Mouse (Mus musculus): ENCODE data around the gene Ugt2b34. TPM values are rescaled to one million over a fixed set of nuclear protein-coding genes. Genes with fewer than 3 reads are reported as not detected.
"Not testable (repeated sequence)": the region's sequence is repeated elsewhere in the genome, so short reads cannot be mapped to it uniquely, and the experiment has no call there.

Ugt2b34 gene
- under 1 TPM in 1 of 2 experiments, not detected in 1; 0.15 TPM for total RNA-seq (2021)
- long read RNA-seq, experiment 1: 0 reads
- long read RNA-seq, experiment 2: 0 reads

DNA sequence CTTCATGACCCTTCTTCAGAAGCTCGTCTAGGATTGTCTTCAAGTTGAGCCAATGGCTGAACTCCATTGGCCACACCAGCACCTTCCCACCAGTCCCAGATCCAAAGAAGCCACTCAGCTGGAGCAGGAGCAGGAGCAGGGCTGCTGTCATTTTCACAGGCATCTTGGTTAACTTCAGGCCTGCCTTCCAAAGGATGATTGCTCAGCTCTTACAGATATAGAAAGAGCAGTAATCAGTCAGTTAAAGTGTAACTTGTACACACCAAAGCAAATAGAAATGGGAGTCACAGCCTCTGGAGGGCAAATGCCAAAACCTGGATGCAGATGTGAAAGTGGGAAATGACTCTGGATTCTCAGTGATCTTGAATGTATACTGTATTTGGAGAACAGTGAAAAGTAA, at the start of gene Ugt2b34:
Gene Ugt2b34 (minus strand): TSS at position 180 of the 400 bp plus-strand sequence.
- DNase-seq: no peak

DNA sequence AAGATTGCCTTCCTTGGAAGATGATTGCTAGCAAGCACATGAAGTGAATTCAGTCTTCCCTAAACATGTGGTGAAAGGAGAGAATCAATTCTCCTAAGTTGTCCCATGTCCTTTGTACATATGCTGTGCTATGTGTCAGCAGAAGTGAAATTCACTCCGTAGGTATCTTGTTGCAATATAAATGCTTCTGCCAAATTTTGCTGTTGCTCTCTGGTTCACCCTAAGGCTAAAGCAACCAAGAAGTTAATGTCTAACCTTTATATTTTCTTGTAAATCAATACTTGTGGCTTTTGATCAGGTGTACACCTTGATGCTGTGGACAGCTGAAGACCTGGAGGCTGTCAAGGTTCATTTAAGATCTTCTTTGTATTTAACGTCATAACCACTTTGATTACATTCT, 35.4 kb upstream of the Ugt2b34 start:
- no peak for DNase-seq

DNA sequence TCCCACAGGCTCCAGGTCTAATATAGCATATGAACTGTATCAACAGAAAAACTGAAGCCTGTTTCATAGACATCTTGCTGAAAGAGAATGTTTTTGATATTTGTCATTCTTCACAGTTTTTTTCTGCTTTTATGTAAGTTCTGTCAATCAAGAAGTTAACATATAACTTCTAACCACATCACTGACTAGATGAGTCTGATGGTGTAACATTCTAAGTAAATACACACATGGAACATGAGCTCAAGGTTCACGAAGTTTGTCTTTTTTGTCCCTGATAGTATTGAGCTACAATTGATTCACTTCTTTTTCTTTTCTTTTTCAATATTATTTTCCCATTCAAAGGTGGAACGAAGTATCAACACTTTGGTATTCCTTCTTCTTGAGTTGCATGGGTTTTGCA, 19.7 kb upstream of the Ugt2b34 start, which contains the start of gene Ugt2b1:
Gene Ugt2b1 (minus strand): TSS at position 105 of the 400 bp plus-strand sequence.
- no peak for DNase-seq

- DNase-seq: no peak
Observed at GRCm38 (mm10) chr5:86920661-86921233, 14.0 kb upstream of the Ugt2b34 start.

DNA sequence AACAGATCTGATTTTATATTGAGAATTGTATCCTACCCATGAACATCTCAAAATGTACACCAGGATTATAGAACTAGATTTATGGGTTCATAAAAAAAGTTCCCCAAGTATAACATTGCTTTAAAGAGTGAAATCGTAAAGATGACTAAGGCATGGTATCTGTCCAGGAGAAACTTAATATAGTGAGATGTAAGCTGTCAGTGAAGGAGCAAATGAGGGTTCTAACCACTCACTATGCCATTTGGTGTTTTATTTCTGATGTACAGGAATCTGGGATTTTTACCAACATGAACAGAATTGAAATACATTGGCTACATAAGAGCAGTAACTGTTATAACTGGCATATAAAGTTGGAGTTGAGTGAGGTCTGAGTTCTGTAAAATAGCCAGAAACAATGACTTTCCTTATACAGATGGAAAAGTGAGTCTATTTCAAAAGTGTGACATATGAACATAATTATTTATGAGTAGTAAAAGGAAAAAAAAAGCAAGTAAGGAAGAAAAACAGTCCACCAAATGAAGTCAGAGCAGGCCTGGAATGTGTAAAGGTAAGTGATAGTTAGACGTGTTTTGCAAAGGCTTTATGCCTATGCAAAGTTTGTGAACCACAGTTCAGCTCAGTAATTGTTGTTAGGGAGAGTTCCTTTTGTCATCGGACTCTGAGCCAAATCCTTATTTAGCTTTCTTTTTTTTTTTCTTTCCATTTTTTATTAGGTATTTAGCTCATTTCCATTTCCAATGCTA, 4.8 kb upstream of the Ugt2b34 start:
- DNase-seq: no peak

- no peak for DNase-seq
Observed at GRCm38 (mm10) chr5:86910770-86911169, 4.0 kb upstream of the Ugt2b34 start.

DNA sequence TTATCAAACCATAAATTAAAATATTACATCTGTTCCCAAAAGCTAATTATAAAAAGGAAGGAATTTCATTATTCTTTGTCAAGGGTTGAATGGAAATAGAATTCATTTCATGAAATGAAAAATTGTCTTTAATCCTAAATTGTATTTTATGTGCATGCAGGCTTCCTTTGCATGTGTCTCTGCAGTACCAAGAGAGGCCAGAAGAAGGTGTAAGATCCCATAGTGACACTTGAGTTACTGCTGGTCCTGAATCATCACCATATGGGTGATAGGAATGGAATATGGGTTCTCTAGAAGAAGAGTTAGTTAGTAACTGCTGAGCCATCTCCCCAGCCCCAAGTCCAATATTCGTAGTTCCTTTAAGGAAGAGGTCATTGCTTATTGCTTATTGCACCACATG, 16.8 kb downstream of the Ugt2b34 start:
- no peak for DNase-seq

DNA sequence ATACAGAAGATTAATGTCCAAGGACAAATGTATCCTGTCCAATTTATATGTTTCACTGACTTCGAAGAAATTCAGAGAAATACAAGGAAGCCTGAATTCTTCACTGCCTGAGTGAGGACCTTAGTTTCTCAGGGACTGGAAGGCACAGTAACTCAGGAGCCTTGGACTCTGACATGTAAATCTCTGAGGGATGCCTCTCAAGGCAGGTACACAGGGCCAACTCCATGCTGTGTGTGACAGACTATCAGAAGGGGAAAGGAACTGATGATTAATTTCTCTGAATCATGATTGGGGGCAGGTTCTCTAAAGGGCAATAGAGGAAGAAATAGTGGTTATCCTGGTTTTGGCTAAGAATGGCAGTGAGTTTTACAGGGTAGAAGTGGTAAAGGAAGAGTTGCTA, 18.3 kb downstream of the Ugt2b34 start:
- no peak for DNase-seq

DNA sequence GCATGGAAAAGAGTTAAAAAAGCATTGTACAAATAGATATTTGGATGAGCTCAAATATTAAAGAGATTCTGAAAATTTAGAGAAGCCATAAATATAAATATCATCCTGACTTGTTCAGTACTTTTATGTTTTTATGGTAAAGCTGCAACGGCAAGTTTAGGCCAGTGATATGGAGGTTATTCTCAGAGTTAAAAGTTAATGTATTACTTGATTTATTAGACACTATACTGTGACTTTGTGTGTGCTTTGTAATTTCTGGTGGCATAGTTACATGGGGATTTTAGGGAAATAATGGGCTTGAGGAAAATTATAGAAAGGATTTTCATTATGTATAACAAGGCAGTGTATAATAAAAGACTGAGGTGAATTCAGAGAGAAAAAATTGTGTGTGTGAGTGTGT, 19.7 kb downstream of the Ugt2b34 start:
- no peak for DNase-seq

DNA sequence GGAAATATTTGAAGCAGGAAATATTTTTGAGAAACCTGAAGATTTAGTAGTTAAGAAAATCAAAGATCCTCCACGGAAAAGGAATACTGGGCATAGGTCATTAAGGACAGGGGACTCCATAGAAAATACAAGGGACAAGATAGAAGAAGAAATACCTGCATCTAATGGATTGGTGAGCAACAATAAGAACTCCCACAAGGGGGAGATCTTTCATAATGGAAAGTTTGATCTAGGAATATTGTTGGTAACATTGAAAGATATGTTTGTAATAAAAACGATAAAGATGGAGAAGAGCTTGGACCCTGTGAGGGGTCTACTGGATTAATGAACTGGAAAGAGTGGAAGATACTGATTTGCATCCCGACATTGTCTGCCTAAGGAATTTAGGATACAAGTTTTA, 20.1 kb downstream of the Ugt2b34 start:
- DNase-seq: no peak

GRCm38 (mm10) chr5:86871877-86872276, 34.9 kb downstream of the Ugt2b34 start:
- no peak for DNase-seq

DNA sequence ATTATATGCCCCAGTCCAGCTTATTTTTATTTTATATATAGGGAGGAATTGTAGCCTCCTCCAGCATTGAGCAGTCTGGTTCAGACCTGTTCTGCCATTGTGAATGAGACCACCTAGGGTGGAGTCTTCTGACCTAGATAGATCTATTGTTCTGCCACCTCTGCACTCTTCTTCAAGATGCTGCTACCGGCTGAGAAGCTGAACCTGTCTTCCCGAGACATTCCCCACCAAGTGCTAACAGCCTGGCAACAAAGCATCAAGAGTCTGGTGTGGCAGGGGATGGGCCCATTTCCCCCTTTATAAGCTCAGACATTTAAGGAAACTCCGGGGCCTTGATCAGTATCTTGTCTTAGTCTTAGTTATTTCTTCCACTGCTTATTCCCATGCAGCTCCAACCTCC, 48.4 kb downstream of the Ugt2b34 start:
- DNase-seq: no peak

DNA sequence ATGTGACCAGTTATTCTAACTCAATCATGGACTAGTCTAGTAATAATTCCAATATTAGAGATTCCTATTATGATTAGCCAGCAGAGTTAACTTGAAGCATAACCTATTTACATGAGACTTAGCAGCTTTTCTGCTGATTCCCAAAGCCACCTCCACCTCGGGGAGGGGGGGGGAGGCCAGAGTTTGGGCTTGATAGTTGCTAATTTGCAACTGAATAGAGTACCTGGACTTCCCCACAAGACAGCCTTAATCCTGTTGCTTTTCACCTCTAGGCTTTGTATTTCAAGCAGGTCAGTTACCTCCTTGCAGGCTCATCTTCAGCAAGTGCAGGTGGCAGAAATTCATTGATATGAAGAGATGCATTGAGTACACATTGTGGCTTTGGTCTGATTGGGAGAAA, 49.1 kb downstream of the Ugt2b34 start:
- no peak for DNase-seq

- not testable (repeated sequence) for DNase-seq
Observed at GRCm38 (mm10) chr5:86856505-86856904, 50.2 kb downstream of the Ugt2b34 start.

- no peak for DNase-seq
Observed at GRCm38 (mm10) chr5:86851658-86852057, 55.1 kb downstream of the Ugt2b34 start.

GRCm38 (mm10) chr5:86850104-86850503, 56.6 kb downstream of the Ugt2b34 start:
- DNase-seq: no peak

- not testable (repeated sequence) for DNase-seq
Observed at GRCm38 (mm10) chr5:86841261-86841660, 65.5 kb downstream of the Ugt2b34 start.

DNA sequence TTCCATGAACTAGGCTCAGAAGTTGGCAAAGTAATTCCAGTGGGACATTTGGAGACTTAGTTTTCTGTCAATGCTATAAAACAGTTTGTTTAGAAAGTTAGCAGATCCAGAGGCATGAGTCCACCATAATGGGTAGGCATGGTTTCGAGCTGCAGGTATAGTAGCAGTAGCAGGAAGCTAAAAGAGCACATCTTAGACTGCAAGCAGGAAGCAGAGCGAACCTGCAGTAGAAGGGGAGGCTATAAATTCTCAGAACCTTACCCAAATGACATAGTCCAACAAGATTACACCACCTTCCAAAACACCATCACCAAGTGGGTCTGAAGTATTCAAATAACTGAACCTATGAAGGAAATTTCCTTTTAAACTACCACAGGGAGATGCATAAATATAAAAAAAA, 66.5 kb downstream of the Ugt2b34 start:
- DNase-seq: no peak

Other genes with a start within 250 kb of the Ugt2b34 start
- not detected for gene Tmprss11b, start 230.6 kb downstream of the Ugt2b34 start, total RNA-seq (2021)
- gene Tmprss11e, start 161.1 kb downstream of the Ugt2b34 start, total RNA-seq (2021): not detected
- gene Ythdc1, start 102.7 kb downstream of the Ugt2b34 start, total RNA-seq (2021): 10 to 100 TPM; 29.8 to 30.7 TPM
- not detected for gene Ugt2b1, start 19.6 kb upstream of the Ugt2b34 start, total RNA-seq (2021)
- not detected for gene Ugt2b35, start 93.9 kb upstream of the Ugt2b34 start, total RNA-seq (2021)
- gene Ugt2b36, start 185.6 kb upstream of the Ugt2b34 start, total RNA-seq (2021): not detected
- not detected for gene Ugt2b5, start 233.4 kb upstream of the Ugt2b34 start, total RNA-seq (2021)

All from heart, adult 18-20 months (tissue).